Mouse (Mus musculus) olfactory bulb, adult 2 months (tissue): ENCODE data around the gene Cdkal1. TPM values are rescaled to one million over a fixed set of nuclear protein-coding genes. Genes with fewer than 3 reads are reported as not detected.

Experiments used
- H3K27ac ChIP-seq: fragments of 200-500 bp; 2 replicates; pipeline ENCODE4 v1.5.1; 2012; ENCODE audit warnings: low read depth, low read length; ENCODE audit not compliant: insufficient read depth
- H3K4me1 ChIP-seq: fragments of 200-500 bp; 2 replicates; pipeline ENCODE4 v1.6.1; 2012; ENCODE audit warnings: low read length; ENCODE audit not compliant: control insufficient read depth, insufficient read depth
- H3K4me3 ChIP-seq: fragments of 200-500 bp; 2 replicates; pipeline ENCODE4 v1.5.1; 2012; ENCODE audit warnings: mild to moderate bottlenecking, low read depth, low read length, moderate library complexity; ENCODE audit not compliant: insufficient read depth
- CTCF ChIP-seq: fragments of 200-500 bp; IDR thresholded peaks from 2 replicates; pipeline ENCODE4 v1.5.1; 2012; ENCODE audit warnings: low read depth, mild to moderate bottlenecking, low read length, moderate library complexity; ENCODE audit not compliant: insufficient read depth
- POLR2A ChIP-seq: fragments of 200-500 bp; IDR thresholded peaks from 2 replicates; pipeline ENCODE4 v1.6.1; 2012; ENCODE audit warnings: mild to moderate bottlenecking, low read depth, low read length, moderate library complexity; ENCODE audit not compliant: insufficient read depth
- WGBS: fragments of 180-500 bp; shearing (Covaris S2); methylation state at CpG from one replicate; pipeline ENCODE4 v1.1.7; 2018; 5-methylcytosine and 5-hydroxymethylcytosine counted together
- polyA plus RNA-seq: library from polyadenylated mRNA; stranded (reverse); fragments of >200 nt; gene quantifications from 2 replicates; pipeline ENCODE4 v1.2.4, GENCODE M21; 2012; ENCODE audit warnings: low replicate concordance; ENCODE audit not compliant: missing spikeins, insufficient read depth, insufficient read length

Gene Cdkal1
- polyA plus RNA-seq, 1 experiment, result not detected

DNA sequence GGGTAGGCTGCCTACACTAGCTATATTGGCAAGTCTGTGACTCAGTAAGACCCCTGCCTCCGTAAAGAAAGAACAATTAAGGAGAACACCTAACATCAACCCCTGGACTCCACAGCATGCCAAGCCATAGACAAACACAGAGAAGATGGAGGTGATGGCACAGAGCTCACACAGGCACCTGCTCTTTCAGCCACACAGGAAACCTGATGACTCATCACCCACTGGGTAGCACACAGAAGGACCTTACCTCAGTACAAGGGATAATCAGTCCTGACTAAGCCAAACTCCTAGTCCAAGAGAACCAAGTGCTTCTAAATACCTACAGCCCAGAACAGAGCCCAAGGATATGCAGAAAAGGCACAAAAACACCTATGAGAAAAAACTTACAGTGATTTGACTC, 50.2 kb downstream of the Cdkal1 start:
- no peak for TF ChIP-seq POLR2A
- no peak for TF ChIP-seq CTCF
- Histone ChIP-seq H3K27ac (no peak overlapping the region), H3K4me1 (no peaks in the 10 kb centered on the region; the same call in 1 of the 2 replicates), H3K4me3 (no peak overlapping the region)
- WGBS, result 91% methylated on average over 1 of the region's 1 CpGs

DNA sequence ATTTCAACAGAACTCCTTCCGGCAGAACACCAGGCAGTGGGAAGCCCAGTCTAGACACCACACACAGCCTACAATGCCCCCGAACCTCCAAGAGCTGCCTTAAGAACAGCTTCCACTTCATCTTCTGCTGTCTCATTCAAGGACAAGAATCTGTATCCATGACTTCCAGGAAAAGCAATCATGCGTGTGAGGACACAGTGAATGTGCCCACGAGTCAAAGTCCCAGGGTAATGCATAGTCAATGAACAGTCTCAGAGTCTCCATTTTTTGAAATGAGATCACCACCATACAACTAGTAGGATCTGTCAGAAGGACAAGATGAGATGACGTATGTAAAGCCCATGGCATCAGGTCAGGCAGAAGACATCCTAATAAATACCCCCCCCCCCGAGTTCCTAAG, 51.4 kb downstream of the Cdkal1 start:
- H3K4me1 ChIP-seq, result no peaks in the 10 kb centered on the region; the same call in 1 of the 2 replicates
- no peak overlapping the region for H3K27ac ChIP-seq
- no peak for TF ChIP-seq POLR2A
- TF ChIP-seq CTCF, result no peak
- 81% methylated on average over 6 of the region's 6 CpGs for WGBS
- H3K4me3 ChIP-seq, result no peak overlapping the region

DNA sequence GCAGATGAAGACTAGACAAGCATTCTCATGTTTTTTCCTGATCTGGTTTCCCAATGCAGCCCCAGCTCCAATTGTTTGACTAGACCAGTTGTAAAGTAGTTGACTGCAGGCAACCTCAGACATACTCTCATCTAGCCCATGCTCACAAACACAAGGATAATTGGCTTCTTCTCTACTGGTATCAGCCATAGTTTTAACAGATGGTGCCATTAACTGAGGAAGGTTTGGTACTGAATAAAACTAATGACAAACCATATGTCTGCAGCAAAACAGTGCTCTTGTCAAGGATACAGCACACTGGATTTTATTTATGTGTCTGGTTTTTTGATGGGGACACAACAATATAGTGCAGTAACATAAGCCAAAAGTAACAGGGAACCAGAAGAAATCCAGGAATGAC, 52.8 kb downstream of the Cdkal1 start:
- Histone ChIP-seq H3K4me3 (no peak overlapping the region), H3K27ac (no peak overlapping the region), H3K4me1 (no peaks in the 10 kb centered on the region; the same call in 1 of the 2 replicates)
- no peak for TF ChIP-seq CTCF

- TF ChIP-seq CTCF (no peak), POLR2A (no peak)
- 93% methylated on average over 6 of the region's 6 CpGs for WGBS
- Histone ChIP-seq H3K27ac (no peak overlapping the region), H3K4me3 (no peak overlapping the region), H3K4me1 (no peaks in the 10 kb centered on the region; the same call in 1 of the 2 replicates)
Measured at GRCm38 (mm10) chr13:29800078-29800477, 55.4 kb downstream of the Cdkal1 start.

- TF ChIP-seq CTCF, result no peak
- no peak for TF ChIP-seq POLR2A
- no peak overlapping the region for H3K27ac ChIP-seq
- no peak overlapping the region for H3K4me3 ChIP-seq
- H3K4me1 ChIP-seq, result no peaks in the 10 kb centered on the region; the same call in 1 of the 2 replicates
- WGBS, result 67% methylated on average over 4 of the region's 4 CpGs
Measured at GRCm38 (mm10) chr13:29792112-29792511, 63.4 kb downstream of the Cdkal1 start.

DNA sequence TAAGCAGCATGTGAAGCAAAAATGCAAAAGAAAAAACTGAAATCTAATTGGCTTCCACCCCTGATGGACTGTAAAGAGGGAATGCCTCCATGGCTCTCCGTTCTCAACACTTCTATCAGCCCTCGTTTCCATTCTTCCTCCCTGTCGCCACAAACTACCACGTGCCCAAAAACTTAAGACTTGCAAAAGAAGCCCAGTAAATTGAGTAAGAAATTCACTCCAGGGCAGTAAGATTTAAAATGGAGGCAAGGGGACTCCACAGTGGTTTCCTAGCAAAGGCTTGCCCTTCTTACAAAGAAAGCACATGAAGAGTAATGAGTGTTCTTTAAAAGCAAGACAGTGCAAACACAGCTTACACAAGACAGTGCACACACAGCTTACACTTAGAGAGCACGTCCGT, 64.0 kb downstream of the Cdkal1 start:
- H3K27ac ChIP-seq, result no peak overlapping the region
- no peaks in the 10 kb centered on the region; the same call in 1 of the 2 replicates for H3K4me1 ChIP-seq
- H3K4me3 ChIP-seq, result no peak overlapping the region
- no peak for TF ChIP-seq POLR2A
- TF ChIP-seq CTCF, result no peak
- WGBS, result 71% methylated on average over 6 of the region's 6 CpGs

DNA sequence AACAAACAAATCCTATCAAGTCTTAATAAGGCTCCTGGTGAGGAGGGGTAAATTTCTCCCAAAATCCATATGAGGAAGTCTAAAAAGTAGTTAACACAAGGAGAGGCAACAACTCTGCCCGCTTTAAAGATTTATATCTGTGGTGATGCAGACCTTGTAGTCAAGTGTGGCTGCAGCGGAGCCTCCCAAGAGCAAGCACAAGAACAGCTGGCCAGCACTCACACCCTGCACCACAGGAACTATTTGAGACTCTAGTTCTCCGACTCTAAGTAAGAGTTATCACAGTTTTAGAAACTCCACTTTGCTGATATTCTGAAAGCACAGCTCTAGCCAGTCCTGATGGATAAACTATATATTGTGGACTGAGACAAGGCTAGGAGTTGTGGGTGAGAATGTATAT, 68.5 kb downstream of the Cdkal1 start:
- Histone ChIP-seq H3K27ac (no peak overlapping the region), H3K4me1 (no peaks in the 10 kb centered on the region), H3K4me3 (no peak overlapping the region)
- 90% methylated on average over 3 of the region's 3 CpGs for WGBS
- no peak for TF ChIP-seq CTCF
- TF ChIP-seq POLR2A, result no peak

DNA sequence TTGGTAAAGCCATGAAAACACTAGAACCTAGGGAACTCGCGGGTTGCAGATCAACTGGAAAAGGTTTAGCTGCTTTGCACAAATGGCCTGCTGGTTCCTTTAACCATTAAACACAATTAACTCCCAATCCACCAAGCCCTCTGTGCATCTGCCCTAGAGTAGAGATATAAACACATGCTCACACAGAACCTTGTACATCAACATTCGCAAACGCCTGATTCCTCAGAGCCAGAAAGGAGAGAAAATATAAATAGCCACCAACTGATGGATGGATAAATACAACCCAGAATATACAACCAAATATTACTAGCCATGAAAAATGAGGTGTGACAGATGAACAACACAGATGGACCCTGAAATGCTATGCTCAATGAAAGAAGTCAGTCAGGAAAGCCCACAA, 70.6 kb downstream of the Cdkal1 start:
- H3K4me3 ChIP-seq, result no peak overlapping the region
- H3K27ac ChIP-seq, result no peak overlapping the region; the same call in 1 of the 2 replicates
- WGBS, result 80% methylated on average over 4 of the region's 4 CpGs
- H3K4me1 ChIP-seq, result peaks cover 4% of the 10 kb centered on the region; the same call in 1 of the 2 replicates
- TF ChIP-seq POLR2A (no peak), CTCF (no peak)

DNA sequence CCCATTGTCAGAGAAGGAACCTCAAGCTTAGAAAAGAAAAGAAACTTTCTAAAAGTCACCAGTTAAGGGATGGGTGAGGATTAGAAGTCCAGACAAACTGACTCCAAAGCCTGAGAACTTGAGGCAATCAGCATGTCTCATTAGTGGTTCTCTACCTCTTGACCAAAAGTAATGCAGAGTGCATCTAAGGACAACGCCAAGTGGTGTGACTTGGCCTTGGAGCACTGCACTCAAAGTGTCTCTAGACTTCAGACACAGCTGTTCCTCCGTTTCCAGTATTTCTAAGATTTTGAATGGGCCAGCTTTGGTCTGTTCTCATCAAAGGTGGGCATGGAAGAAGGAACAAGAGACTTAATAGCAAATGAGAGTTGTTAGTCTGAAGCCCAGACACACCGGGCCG, 74.1 kb downstream of the Cdkal1 start:
- Histone ChIP-seq H3K4me1 (peaks cover 4% of the 10 kb centered on the region; the same call in 1 of the 2 replicates), H3K27ac (no peak overlapping the region), H3K4me3 (no peak overlapping the region)
- WGBS, result 74% methylated on average over 4 of the region's 4 CpGs
- no peak for TF ChIP-seq POLR2A
- no peak for TF ChIP-seq CTCF

GRCm38 (mm10) chr13:29780713-29781112, 74.8 kb downstream of the Cdkal1 start:
- TF ChIP-seq CTCF (no peak), POLR2A (no peak)
- 76% methylated on average over 6 of the region's 6 CpGs for WGBS
- Histone ChIP-seq H3K4me3 (no peak overlapping the region), H3K27ac (no peak overlapping the region), H3K4me1 (peaks cover 4% of the 10 kb centered on the region; the same call in 1 of the 2 replicates)
